Mouse (Mus musculus) liver (tissue): ENCODE measurements at regions not wholly inside any gene's neighbourhood (a gene's known extent, or its start where the extent isn't known, plus 50 kb on each side); places are given as distances from the start of the nearest gene placed in this dataset.

Experiments used
- DNase-seq: peaks from one replicate; pipeline ENCODE4 v3.0.0-alpha.2; 2020; ENCODE audit warnings: mixed read lengths

DNA sequence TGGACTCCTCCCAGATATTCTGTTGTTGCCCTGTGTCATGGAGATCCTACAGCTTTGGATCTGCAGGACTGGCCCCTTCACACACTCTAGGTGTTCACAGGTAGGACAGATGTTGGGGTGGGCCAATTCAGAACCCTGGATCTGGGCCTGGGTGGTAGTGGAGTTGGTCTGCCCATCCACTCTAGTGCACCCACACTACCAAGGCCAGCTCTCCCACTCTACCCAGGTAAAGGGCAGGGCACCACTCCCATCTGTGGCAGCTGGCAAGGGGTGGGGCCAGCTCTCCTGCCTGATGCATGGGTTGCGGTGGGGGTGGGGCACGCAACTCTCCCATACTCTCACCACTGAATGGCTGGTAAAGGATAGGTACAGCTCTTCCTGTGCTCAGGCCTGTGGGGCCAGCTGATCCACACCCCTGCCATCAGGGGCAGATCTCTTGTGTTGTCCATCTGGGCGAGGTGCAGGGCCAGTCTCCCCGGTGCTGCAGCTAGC, 76.5 kb downstream of the Gja1 start:
- DNase-seq, result no peak

DNA sequence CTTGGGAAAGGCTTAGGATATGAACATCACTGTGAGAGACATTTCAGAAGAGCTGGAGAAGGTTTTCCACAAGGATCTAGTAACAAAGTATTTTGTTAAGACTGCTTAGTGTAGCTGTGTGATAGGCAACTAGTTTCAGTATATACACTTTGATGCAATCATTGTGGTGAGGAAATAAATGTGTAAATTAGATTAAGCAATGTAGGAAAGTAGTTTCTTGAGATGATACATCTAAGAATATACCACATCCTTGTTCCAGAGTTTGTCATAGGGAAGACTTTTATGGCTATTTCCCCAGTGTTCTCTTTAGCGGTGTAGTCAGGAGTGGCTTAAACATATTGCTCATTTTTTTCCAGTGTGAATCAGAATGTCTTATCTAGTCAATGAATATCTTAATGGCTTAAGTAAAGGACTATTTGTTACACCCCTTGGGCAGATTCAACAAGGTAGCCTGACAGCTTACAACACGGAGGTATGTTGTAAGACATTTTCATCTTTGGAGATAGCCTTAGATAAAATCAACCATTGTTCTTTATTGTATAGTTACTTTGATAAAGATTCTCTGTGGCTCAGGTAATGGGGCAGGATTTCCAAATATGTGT, 78.8 kb downstream of the Gja1 start:
- no peak for DNase-seq

DNA sequence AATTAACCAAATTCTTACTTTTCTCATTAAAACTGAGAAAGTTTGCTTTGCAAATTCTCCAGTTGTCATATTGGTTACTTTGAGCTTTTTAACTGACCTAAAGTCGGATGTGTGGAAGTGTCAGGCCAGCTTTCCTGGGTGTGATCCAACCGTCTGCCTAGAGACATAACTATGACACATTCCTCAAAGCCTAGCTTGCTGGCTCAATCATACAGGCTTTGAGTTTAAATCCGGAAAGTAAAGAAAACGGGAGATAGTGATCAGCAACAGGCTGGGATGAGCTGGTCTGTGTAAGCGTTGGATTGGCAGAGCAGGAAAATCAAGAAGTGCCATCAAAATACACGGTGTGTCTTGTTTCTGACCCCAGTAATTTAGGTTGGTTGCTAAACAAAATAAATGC, 91.4 kb downstream of the Gja1 start:
- no peak for DNase-seq

DNA sequence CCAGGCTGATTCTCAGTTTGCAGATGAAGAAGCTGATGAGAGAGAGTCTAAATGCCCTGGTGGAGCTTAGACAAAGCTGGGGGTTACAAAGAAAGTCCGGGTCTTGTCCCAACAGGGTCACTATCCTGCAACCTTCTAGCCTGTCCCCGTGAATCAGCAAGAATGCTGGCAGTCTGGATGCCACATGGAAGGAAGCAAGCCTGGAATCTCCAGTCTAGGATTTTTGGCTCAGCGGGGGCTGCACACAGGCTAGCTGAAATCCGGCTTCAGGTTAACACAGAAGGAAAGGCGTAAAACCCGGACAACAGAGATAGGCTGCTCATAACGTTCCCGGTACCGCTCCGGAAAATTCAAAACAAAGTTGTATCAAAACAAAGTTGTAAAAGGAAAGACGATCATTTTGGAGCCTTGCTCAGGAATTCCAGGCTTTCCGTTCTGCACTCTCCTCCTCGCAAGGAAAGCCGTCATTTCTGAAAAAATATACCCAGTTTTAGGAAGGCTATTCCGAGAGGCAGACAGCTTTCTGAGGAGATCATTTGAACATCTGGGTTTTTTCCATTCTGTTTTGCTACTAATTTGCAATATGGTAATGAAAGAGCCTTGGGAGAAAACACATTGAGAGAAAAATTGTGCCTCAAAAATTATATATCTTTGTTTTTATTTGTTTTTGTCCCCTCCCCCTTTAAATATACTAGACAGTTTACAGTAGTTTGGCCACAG, 92.0 kb downstream of the Gja1 start:
- no peak for DNase-seq

DNA sequence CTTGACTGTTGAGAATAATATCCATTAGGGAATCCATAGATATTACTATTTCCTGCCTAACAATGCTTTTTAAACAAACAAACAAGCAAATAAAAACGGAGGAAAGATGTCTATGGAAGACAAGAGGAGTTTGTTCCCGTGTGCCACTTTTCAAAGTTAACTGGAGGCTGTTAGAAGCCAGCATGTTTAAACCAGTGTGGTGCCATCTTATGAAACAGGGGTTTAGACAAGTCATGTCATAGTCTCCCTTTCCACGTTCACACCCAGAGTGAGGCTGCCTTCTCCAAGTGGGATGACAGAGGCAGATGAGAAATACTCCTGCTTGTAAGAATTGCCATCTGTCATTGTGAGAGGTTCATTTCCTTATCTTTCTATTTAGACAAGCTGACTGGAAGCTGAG, 92.8 kb downstream of the Gja1 start:
- DNase-seq, result no peak

DNA sequence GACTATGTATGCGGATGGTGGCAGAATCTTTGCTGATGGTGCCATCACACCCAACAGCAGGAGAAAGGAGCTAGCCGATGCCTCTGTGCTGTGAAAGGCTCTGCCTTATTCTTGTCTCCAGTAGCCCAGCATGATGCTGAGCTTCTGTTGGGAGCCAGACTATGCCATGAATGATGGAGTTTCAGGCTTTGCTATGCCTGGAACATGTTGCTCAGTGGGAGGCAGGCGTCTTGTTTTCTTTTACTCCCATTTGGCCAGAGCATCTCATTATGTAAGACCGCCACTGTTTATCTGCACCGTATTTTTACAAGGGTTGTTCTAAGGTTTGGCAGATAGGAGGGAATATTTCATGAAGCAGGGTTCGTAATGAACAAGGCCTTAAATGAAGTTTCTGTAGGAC, 97.8 kb downstream of the Gja1 start:
- DNase-seq, result no peak

DNA sequence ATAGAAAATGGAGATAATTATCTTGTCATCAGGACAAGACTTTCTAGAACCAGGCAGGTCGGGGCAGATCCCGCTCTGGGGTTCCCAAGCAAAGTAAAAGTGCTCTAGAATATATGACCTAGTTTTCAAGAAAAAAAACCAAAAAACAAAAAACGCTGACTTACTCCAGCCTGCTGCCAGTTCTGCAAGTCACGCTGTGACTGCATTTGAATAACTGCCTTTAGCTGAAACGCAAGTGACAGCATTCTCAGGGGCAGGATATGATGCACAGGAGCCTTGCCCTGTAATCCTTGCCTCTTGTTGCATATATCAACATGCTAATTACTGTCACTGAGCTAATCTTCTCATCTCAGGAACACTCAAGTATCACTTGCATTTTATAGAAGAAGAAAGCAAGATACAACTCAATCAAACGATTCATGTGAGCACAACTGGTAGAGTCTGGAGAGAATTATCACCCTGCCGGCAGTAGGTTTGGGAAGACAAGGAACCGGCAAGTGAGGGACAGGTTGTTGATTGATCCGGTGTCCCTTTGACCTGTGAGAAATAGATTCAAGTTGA, 105.1 kb downstream of the Gja1 start:
- no peak for DNase-seq

DNA sequence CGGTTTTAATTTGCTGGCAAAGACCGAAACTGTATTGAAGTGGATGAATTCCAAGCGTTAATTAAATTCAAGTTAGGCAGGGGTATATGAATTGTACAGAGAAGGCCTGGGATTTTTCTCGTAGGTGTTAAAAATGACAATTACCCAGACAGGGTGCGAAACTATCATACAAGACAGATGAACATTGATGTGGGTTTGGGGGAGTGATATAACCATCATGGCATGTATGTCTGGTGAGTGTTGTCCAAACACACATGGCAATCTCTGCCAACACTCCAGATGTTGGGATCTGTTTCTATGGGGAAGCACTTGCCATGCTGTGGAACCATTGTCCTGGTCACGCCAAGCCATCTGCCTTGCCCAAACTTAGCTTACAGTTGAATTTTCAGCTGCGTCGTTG, 107.8 kb downstream of the Gja1 start:
- no peak for DNase-seq

DNA sequence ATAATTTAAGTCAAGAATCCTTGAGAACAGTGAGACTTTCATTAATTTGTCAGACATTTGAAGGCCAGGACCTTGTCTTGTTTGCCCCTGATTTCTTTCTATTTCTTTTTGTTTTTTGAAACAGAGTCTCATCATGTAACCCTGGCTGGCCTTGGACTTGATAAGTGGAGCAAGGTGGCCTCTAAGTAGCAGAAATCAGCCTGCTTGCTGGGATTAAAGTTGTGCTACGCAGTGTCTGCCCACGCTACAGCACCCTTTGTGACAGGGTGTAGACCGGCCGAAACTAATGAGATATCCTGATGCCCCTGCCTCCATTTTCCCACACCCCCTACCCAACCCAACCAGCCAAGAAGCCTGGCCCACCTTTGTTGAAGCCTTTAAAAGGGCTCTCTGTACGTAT, 108.6 kb downstream of the Gja1 start:
- no peak for DNase-seq

DNA sequence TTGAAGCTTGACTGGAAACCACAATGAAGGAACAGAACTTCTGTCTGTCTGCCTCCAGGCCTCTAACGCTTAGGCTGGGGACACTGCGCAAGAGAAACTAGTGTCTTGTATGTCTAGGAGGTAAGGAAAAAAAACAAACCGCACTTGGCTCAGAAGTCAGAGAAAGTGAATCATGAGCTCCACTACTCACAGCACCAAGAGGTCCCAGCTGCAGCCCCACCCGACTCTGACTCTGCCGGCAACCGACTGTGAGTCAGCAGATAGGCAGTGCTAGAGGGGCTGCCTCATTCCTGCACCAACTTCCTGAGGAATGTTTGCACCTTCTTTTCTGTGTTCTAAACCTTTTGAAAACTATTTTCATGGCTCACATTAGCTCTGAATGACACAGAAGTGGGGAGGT, 109.5 kb downstream of the Gja1 start:
- DNase-seq, result peak; percentile 45

DNA sequence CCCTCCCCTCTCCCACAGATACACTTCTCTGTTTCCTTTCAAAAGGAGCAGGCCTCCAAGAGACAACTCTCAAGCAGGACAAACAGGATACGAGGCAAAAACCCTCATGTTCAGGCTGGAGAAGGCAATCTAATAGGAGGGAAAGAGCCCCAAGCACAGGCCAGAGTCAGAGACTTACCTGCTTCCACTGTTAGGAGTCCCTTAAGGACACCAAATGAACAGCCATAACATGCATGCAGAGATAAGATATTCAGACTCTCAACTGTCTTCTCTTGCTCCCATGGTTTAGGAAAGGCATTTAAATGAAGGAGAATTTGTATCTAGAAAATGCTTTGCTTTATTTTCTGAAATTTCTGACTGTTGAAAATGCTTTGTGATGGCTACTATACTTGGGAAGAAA, 116.3 kb downstream of the Gja1 start:
- no peak for DNase-seq

DNA sequence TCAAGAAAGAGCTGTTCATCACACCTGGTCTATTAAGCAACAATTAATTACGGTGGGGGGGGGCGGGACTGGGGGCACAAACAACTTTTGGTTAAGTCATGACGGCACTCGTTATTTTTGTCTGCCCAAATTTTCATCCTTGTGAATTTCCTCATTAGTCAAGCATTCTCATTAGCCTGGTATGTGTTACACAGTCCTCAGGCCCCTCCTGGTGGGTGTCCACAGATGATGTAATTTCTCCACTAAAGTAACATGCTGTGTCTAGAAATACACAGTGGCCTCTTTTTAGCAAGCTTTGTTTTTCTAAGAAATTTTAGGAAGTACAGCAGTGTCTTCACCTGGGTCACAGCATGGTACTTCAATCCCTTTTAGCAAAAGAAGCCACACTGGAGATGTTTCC, 118.2 kb downstream of the Gja1 start:
- DNase-seq, result no peak

DNA sequence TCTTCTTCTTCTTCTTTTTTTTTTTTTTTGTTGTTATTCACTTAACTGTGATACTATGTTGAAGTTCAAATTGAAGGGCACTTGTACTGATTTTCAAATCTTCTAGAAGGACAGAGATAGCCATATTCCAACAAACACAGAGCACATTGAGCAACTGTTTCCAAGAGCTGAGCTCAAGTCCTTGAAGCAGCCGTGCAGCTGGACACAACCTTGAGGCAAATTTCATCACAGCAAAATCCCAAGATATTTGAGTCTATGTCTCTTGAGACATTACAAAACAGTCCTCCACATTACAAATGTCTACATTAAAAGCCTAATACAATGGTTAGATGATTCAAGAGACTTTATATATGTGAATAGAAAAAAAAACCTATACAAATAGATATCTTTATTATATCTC, 141.9 kb downstream of the Gja1 start:
- no peak for DNase-seq

DNA sequence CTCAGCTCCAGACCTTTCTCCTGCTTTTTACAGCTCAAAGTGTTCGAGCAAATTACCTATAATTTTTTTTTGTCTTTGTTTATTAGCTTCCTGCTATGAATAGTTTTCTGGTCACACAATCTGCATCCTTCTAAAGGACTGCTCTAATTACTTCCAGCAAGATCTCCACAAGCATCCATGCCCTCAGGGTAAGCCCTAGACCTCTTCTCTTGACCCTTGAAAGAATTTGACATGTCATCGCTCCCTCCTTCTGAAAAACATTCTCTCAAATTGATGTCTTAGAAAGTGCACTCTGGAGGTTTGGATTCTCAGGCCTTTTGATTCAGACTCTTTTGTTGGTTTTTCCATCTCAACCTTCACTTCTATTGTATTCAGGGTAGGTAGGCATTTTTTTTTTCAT, 148.7 kb downstream of the Gja1 start:
- no peak for DNase-seq

DNA sequence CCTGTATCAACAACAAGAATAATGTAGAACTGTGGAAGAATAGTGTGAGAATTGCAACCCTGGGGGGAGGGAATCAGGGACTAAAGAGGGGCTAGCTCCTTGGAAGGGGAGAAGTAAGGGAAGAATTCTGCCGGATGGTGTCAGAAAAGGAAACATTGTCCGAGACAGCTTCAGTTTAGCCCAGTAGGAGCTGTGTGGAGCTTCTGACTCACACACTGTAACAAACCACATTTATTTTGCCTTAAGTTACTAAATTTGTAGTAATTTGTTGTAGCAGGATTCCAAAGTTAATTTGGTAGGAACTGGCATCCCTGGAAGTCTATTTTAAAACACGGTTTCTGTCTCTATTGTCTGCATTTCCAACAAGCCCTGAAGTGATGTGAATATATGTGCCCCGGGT, 160.0 kb downstream of the Gja1 start:
- no peak for DNase-seq

DNA sequence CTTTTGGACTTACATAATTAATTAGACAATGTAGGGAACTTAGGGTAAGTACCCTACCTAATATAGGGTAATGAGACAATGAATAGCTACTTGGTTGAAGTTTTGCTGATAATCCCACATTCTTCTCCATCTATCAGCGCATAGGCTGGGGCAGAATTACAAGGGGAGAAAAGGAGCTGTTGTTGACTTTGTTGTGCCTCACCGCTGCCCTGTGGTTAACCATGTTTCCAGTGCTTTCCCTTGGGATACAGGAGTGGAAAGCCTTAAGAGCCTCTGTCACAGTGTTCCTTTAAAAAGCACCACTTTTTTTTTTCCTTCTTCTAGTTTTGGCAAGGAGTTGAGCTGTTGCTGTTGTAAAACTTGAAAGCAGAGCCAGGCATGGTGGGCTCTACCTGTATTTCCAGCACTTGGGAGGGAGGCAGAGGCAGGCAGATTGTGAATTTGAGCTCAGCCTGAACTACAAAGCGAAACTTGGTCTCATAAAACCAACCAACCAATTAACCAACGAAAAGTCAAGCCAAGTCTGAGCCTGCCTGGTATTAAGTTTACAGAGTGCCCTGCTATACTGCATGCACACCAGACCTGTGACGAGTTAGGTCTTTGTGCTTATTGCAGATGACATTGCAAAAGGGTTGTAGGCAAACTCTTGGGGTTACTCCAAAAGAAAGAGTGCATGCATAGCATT, 162.8 kb downstream of the Gja1 start:
- DNase-seq, result no peak

DNA sequence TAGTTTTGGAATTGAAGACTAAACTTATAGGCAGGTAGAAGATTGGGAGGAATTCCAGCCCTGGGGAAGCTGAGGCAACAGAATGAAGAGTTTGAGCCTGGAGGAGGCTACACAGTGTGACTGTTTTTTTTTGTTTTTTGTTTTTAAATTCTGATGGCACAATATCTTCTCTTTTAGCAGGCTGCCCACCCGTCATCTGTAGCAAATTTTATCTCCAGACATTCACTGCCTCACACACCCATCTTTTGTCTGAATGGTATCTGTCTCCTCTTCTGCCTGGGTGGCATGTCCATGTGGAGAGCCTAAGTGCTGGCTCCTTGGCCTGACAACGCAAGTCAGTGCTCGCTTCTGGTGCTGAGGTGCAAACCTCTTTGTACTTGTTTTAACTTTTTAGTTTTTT, 165.0 kb downstream of the Gja1 start:
- no peak for DNase-seq

DNA sequence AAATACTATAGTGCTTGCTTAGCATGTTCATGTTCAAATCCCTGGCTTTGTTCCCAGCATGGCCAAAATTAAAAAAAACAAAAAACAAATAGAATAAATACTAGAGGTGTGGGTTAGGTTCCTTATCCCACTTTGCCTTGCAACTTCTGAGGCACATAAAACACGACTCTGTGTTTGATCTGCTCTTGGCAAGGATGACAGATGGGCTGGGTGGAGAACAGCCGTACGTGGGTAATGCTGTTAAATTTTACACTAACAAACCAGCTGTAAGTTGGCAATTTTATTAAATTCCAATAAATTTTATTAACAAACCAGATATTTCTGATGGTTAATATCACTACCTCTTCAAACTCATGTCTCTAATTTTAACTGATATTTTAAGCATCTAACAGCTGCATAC, 168.9 kb downstream of the Gja1 start:
- no peak for DNase-seq

DNA sequence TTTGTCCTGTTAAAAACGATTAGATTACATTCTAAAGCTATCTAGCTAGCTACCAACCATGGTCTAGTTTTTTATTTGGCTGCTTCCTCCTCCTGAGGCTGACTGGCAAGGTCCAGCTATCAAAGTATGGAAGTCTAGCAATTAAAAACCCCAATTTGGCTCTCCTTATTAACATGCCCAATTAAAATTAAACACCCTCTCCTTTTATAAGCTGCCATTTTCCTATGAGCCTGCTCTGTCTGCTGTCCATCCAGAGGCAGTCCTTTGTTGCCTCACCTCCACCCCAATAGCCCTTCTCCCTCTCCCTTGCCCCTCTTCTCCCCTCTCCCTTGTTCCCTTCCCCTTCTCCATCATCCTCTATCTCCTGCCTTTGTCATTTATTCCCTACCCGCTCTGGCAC, 169.7 kb downstream of the Gja1 start:
- no peak for DNase-seq

DNA sequence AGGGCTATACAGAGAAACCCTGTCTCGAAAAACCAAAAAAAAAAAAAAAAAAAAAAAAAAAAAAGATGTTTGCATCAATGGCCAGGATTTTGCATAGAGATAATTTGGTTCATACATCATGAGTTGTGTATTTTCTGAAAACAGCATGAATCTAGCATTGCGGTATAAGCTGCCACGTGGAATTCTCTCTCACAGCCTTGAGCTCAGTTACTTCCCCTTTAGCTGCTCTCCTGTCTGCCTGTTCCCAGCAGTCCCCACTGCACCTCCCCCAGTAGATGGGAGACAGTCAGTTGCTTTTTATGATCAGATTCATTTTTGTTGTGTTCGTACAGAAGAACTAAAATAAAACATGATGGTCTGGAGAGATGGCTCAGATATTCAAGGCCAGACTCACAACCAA, 170.7 kb downstream of the Gja1 start:
- no peak for DNase-seq

DNA sequence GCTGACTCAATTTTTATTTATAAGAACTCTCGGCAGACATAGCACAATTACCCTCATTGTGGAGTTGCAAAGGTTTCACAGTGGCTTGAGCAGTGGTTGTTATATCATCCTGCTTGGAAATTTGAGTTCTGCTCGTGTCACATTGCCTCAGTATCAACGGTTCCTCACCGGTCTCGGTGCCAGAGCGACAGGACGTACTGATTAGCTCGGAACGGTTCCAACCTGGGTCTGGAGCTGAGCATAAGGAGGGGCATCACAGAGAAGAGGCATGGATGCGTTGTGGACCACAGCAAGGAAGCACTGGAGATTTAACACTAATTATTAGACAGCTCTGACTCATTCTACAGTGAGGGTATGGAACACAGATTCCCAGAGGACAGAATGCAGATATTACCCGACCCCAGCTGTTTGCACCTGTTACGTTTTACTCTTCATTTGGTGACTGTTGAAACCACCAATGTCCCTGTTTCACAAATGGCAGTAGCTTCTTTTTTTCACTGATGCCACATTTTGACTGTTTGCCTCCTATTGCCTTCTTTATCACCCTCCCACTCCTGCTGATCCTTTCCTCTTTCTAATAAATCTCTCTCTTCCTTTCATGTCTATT, 189.8 kb downstream of the Gja1 start:
- no peak for DNase-seq

DNA sequence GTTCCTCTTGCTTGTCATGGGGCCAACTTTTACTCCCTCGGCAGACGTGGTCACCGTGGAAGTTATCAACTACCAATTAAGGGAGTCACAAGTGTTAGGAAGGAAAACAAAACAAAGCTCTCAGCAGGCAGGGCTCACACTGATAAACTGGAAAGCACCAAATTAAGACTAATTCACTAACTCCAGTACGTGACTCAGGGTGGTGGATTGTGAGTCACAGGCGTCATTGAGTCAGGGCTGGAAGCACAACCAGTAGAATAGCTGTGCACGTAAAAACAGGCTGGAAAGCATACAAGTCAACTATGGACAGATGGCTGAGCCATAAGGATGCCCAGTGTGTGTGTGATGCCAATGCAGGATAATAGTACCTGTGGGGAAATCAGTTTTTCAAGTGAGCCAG, 204.9 kb downstream of the Gja1 start:
- DNase-seq, result no peak

DNA sequence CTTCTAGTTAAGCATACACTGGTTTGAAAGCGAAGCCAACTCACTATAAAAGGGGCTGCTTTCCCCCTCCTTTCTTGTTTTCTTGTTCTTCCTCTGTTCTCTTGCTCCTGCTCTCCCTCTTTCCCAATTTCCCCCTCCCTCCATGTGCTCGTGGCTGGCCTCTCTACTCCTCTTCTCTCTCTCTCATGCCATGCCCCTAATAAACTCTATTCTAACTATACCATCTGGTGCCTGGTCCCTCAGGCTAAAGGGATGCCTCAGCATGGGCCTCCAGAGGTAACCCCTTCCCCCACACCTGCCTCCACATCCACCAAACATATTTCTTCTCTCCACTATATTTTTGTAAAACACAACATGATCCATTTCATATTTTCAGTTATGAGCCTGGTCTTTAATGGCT, 210.1 kb downstream of the Gja1 start:
- DNase-seq, result no peak

DNA sequence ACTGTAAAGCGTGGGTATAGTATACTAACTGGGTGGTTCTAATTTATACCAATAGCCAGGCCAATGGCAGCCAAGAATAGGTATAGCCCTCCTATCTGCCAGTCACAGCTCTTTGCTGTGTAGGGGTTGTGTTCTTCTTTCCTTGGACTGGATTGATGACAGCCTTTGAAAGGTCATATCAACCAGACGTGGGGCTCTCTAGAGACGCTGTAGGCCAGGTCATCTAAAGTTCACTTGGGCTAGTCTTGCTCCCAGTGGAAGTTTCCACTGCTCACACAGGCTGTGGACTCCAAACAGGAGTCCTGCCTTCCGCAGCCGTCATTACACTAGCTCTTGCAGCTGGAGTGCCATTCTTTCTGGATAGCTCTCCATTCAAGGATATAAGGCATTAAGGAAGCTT, 220.3 kb downstream of the Gja1 start:
- no peak for DNase-seq
